Mouse (Mus musculus): Measurements from ENCODE around the gene Atp5j2.

Gene Atp5j2

DNA sequence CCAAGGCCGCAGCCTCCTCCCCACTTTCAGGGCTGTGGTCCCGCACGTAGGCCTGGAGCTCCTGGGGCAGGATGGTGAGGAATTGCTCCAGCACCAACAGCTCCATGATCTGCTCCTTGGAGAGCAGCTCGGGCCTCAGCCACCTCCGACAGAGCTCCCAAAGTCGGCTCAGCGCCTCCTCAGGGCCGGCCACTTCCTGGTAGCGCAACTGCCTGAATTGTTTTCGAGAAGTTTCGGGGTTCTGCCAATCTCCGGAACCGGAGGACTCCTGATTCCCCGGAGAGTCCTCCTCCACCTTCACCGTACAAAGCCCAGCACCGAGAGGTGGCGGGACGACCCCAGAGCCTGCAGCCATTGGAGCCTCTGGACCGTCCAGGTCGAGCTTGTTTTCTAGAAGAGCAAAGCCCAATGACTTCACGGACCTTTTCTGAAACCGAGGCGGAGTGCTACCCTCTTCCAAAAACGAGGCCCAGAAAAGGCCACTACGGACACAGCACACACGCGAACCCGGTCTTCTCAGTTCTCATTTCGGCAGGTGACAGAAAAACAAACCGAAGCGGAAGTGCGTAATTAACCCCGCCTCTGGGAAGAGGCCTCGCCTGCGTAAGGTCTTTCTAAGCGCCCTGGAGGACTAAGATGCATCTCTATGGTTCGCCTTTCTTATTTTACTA, 9.6 kb upstream of the Atp5j2 start, which contains the start of gene Zkscan14:
Gene Zkscan14 (minus strand): TSS at position 548 of the 671 bp plus-strand sequence.
- peak; percentile 88 for DNase-seq (ENCODE audit: low spot score)

DNA sequence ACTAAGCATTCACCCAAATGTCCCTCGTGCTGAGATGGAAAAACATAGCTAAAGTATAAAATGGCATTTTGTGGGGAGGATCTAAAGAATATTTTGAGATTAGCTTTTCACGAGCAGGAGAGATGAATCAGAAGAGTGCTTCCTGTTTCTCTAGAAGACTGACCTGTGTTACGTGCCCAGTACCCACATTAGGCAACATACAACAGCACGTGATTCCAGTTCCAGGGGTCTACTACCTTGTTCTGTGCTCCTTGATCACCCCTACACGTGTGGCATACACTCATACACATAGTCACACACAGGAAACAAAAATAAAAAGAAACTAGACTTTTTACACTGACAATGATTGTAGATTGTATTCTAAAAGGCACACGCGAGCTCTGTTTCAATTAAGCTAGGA, 8.5 kb upstream of the Atp5j2 start:
- no peak for DNase-seq (ENCODE audit: low spot score)

DNA sequence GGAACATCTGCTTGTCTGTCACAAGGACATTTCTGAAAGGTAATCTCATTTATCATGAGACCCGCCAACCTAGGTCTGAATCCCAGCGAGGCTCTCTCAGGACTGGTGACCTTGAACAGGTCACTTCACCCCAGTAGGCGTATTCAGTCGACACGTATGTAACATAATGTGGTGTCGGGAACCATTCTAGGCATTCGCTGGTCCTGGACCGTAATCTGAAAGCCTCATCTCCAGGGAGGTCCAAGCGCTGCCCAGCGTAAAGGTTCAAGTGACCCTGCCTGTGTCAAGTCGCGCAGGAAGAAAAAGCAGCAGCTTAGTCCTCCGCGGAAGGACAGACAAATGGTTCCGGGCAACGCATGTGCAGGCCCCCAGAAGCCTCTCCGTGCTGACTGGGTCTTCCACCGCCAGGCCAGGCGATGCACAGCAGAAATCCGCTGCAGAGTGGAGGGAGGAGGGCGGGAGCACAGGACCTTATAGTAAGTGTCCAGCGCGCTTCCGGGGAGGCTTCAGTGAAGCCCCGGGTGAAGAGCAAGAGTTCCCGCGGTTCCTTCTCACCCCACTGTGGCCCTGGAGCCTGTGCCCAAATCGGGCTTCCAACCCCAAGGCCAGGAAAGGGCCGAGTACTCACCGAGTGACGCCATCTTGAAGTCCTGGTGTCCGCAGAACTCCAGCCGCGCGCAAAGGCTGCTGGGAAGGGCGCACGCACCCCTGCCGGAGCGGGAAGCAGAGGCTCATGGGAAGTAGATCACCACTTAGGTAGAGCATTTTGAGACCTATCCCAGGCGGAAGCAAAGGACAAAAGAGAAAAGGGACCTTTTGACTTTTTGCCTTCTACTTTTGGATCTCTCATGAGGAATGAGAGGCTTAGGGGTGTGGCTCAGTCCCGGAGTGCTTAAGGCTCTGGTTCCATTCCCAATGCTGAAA, 725 bp downstream of the Atp5j2 start:
- peak; percentile 92 for DNase-seq (ENCODE audit: low spot score)

DNA sequence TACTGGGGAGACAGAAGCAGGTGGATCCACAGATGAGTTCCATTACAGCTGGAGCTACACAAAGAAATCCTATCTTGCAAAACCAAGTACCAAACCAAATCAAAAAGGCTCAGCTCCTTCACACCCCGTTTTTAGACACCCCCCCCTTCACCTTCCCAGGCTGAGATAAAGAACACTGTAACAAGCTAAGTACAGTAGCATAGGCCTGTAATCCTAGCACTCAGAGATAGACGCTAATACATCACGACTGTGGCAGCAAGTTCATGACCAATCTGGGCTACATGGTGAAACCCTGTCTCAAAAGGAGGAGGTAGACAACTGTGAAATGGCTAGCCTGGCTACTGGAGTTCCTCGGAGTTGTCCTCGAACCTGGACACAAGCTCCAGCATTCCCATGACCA, 1.5 kb downstream of the Atp5j2 start:
- no peak for DNase-seq (ENCODE audit: low spot score)

DNA sequence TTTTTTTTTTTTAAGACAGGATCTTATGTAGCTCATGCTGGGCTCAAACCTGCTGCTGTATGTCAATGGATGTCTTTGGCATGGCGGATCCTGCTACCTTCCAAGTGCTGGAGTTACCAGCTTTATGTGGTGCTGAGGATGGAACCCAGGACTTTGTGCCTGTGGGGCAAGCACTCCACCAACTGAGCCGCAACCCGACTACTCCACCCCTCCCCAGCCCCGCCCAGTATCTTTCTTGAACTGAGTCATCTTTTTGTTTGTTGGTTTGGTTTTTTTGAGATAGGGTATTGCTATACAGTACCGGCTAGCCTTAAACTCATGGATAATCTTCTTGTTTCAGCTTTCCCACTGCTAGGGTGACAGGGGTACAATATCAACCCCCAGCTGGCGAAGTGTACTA, 2.4 kb downstream of the Atp5j2 start:
- no peak for DNase-seq (ENCODE audit: low spot score)

DNA sequence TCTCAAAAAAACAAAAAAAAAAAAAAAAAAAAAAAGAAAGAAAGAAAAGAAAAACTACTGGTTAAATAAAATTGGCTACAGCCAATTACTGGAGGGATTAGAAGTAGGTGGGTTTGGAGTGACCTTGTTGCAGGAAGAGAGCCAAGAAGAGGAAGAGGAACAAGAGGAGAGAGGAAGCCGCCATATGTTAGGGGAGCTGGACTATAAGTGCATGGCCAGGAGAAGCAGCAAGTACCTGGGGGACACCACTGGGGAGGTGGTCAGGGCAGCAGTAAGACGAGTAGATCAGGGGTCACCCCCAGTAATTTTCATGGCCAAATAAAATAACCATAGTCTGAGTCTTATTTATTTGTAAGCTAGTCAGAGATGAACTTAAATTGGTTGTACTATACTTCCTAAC, 6.6 kb downstream of the Atp5j2 start:
- DNase-seq (ENCODE audit: low spot score): no peak

DNA sequence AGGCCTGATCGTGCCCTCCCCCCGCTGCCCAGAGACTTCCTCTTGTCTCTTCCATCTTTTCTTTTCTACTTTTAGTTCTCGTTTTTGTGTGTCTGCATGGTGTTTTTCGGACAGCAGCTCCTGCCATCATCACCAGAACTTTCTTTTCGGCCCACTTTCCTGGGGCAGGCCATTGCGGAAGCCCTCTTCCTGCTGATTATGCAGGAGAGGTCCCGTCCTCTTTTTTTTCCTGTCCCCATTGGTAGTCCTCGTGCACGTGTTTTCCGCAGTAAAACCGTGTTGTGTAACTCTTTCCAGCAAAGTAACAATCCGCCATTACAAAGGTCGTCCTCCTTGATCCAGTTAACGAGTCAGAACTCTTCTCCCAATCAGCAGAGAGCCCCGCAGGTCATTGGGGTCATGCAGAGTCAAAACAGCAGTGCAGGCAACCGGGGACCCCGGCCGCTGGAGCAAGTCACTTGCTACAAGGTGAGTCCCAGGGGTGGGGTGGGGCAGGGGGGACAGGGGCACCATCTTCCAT, 13.3 kb downstream of the Atp5j2 start:
- DNase-seq (ENCODE audit: low spot score): peak; percentile 14

DNA sequence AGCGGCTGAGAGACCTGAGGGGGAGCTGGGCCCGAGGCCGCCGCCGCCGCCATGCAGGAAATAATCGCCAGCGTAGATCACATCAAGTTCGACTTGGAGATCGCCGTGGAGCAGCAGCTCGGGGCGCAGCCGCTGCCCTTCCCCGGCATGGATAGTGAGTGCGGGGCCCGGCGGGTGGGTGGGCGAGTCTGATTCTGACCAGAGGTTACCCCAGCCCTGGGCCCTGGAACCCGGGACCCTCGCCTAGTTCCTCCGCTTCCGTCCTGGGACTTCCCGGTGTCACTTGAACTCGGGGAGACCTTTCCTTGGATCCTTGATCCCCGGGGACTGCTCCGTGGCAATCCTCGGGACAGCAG, 24.6 kb downstream of the Atp5j2 start:
- DNase-seq (ENCODE audit: low spot score): no peak

DNA sequence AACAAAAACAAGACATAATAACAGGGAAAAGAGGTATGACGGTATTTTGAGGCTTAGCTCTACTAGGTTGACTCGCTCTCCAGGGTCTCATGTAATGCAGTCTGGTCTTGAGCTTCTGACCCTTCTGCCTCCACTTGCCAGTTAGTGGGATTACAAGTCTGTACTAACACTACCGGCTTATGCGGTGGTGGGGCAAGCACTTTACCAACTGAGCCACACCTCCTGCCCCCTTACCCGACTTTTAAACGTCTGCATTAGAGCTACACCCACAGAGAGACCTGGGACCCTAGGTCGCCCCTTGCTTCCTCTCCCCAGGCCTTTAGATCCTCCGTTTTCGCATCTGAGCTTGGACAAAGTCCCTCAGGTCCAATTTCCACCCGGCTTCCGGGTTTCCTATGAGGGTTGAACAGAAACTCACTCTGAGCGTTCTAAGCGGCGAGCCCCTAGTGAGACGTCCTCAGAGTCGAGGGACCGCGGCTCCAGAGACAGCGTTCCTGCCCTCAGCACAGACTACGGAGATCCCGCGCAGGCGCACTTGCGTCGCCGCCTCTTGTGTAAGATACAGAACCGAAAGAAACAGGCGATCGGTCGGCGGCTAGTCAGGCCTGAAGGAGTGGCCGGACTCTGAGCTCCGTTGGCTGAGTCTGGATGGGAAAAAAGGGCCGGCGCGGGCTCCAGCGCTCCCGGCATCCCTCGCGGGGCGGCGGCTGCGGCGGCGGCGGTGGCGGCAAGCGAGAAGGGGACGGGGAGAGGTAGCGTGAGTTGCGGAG, 25.1 kb downstream of the Atp5j2 start, which contains the start of the genes Ptcd1 and Cpsf4:
Gene Ptcd1 (minus strand): TSS at position 573 of the 770 bp plus-strand sequence.
Gene Cpsf4 (plus strand): TSS at position 678 of the 770 bp plus-strand sequence.
- peak; percentile 99 for DNase-seq (ENCODE audit: low spot score)

DNA sequence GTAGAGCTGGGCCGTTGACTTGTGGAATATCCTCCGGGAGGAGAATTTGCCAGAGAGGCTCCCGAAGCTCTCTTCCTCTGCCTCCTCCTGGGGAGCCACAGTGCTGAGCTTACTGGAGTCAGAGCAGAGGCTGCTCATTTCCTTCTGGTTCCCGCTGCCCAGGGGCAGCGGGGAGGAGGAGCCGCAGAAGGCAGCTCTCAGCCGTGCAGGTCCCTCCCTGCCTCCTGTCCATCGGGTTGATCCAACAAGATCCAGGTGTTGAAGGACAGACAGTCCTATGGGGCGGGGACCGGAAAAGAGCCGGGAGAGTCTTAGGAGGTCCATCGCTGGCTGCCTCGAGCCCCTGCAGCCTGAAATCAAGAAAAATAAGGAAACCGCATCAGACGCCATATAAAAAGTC, 26.7 kb downstream of the Atp5j2 start:
- DNase-seq (ENCODE audit: low spot score): no peak

DNA sequence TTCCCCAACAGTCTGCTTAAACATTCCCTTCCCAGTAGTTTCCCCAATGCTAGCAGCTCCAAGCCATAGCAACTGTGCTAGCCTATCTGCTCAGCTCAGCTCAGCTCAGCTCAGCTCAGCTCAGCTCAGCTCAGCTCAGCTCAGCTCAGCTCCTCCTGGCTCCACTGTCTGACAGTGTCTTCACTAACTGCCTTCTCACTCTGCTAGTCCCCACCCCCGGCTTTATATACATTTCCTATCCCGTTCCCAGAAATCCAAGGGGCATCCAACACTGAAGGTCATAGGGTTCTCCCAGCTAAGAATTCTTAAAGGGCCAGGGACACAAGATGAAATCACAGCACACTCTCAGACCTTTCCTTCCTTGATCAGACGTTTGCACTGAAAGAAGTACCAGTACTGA, 27.2 kb downstream of the Atp5j2 start:
- DNase-seq (ENCODE audit: low spot score): no peak

DNA sequence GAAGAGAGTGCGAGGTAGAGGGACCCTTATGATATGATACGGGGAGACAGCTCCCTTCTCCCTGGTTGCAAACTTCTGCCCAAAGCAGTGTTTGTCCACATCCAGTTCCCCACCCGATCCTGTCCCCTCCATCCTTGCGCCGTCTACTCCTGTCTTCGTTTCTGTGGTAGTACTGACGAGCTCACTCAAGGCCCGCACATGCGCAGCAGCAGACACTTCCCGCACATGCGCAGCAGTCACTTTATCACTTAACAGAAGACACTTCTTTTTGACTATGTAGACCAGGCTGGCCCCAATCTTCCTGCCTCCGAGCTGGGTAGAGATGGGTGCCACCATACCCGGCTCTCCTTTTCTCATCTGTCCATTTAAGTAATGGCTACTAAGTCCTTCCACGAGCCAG, 30.5 kb downstream of the Atp5j2 start:
- DNase-seq (ENCODE audit: low spot score): no peak

DNA sequence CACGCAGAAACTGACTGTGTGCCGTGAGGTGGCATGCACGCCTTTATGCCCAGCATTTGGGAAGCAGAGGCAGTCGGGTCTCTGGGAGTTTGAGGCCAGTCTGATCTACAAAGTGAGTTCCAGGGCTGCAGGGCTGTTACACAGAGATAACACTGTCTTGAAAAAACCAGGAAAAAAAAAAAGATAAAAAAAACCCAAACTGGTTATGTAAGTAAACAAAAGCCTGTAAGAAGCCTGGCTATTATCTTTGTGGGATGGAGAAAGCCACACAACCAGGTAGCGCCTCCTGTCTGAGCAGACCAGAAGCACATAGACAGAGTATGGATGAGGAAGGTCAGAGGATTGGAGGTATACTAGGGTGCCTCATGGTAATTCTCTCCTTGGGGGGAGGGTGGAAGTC, 39.2 kb downstream of the Atp5j2 start:
- no peak for DNase-seq (ENCODE audit: low spot score)

DNA sequence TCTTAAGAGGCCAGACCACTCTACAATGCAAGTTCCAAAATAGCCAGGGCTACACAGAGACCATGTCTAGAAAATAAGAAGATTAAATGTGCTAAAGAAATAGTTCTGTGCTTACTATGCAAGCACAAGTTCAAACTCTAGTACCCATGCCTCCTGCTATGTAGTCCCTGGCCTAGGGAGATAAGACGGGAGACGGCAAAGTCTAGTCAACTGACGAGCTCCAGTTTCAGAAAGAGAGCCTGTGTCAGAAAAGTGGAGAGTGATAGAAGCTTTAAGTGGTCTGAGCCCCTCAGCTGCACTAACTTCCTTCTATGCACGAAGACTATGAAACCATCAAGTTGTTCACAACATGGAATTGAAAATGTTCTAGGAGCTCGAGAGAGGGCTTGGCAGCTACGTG, 42.6 kb downstream of the Atp5j2 start:
- DNase-seq (ENCODE audit: low spot score): no peak

DNA sequence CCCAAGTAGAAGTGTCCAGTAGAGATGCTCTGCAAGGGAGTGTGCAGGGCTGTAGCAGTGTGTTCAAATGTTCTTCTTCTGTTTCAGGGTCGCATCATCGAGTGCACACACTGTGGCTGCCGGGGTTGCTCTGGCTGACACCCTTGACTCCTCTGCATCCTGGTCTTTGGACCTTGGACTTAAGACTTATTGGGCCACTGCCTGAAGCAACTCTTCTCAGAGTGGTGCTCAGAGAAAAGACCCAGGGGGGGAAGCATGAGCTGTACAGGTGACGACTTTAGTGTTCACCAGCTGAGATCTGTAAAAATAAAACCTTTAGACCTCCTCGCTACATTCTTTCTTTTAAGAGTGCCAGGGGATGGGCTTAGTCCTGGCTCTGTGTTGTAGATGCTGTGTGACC, 44.1 kb downstream of the Atp5j2 start:
- no peak for DNase-seq (ENCODE audit: low spot score)

DNA sequence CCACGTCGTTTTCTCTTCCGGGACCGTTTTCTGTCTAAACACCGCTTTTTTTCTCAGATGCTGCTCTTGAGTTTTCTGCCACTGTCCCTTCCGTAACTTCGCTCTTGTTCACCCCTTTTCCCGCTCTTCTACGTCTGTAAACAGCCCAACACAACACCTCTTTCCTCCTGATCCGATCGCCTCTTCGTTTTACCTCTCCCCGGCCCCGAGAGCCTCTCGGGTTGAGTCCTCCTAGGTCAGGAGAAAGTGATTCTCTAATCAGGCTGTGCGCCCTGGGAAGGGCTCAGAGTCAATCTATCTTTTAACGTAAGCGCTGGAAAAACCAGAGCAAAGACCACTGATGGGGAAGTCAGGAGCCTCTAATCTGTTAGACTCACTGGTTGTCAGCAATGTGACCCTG, 51.3 kb downstream of the Atp5j2 start:
- no peak for DNase-seq (ENCODE audit: low spot score)

DNA sequence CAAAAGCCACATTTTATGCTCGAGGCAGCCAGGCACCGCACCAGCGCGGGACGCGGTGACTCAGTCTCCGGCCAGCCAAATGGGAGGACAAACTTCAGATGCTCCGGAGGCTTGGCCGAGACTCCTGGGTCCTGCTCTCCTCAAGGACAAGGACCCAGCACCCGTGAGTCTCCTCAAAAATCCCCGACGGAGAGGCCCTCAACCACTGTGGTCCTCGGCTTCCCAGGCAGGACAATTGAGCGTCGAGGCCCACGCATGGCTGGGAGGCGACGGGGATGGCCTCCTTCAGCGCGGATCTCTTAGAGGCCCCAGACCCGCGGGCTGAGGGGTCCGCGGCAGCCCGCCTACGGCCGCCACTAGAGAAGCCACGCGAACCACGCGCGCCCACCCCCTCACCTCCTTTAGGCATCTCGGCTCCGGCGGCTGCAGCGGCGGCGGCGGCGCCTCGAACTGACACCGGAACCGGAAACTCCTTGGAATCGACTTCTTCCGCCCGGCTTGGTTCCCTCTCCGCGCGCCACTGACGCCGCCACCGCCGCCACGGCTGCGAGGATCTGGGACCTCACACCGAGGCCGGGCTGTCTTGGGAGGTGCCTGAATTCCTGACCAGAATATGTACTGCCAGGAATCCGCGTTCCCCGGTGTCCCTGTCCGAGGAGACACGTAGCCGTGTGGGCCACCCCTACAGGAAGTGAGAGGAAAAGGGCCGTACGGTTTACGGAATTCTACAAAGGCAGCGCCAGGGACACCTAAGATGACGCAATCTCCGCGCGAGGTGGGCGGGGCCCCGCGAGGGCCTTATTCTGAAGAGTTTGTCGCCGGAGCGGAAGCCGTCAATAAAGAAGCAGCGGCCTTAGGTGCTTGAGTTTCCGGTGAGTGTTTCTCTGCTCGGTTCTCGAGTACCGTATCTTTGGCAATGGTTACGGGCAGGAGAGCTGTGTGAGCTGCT, 52.0 kb downstream of the Atp5j2 start, which contains the start of the genes Pdap1 and Bud31:
Gene Pdap1 (minus strand): TSS at position 668 of the 949 bp plus-strand sequence.
Gene Bud31 (plus strand): TSS at position 792 of the 949 bp plus-strand sequence.
- DNase-seq (ENCODE audit: low spot score): peak; percentile 96

DNA sequence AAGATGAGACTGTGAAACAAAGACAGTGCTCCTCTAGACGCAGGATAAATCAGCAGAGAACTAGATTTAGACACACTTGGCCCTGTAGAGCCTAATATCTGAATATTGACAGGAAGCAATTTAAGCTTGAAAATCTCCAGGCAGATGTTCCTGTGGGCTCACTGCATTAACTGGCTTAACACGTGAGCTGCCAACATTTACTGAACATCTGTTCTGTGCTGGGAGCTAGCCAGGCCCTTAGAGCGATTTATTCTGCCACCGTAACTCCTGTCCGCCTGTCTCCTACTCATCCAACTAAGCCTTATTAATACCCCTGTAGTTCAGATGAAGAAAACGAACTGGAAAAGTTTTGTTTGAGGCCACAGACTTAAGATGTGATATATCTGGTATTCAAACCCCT, 53.0 kb downstream of the Atp5j2 start:
- DNase-seq (ENCODE audit: low spot score): no peak
